Mouse (Mus musculus) ovary, postnatal 10 days (tissue): ENCODE data around the gene Mical1.
"Not testable (repeated sequence)": the region's sequence is repeated elsewhere in the genome, so short reads cannot be mapped to it uniquely, and the experiment has no call there.

Source experiments
- DNase-seq: peaks from one replicate; pipeline ENCODE4 v3.0.0; 2022; ENCODE audit warnings: low spot score

The Mical1 gene

GRCm38 (mm10) chr10:41477278-41478181 lies 1.4 kb downstream of the Mical1 start:
- DNase-seq = no peak

- DNase-seq = no peak
Measured at GRCm38 (mm10) chr10:41479961-41480360, 3.8 kb downstream of the Mical1 start.

- no peak for DNase-seq
Measured at GRCm38 (mm10) chr10:41480938-41481880, 5.1 kb downstream of the Mical1 start.

GRCm38 (mm10) chr10:41482446-41482845 lies 6.3 kb downstream of the Mical1 start:
- no peak for DNase-seq

- no peak for DNase-seq
Measured at GRCm38 (mm10) chr10:41485778-41486177, 9.7 kb downstream of the Mical1 start.

GRCm38 (mm10) chr10:41486506-41487170 lies 10.5 kb downstream of the Mical1 start:
- no peak for DNase-seq

- no peak for DNase-seq
Measured at GRCm38 (mm10) chr10:41488877-41489276, 12.8 kb downstream of the Mical1 start.

- DNase-seq = no peak
Measured at GRCm38 (mm10) chr10:41489294-41489693, 13.2 kb downstream of the Mical1 start.

GRCm38 (mm10) chr10:41489708-41490517 lies 13.8 kb downstream of the Mical1 start, which contains the start of the genes Smpd2 and Ppil6:
Gene Smpd2, minus strand, starts transcription at chr10:41490369.
Gene Ppil6, plus strand, starts transcription at chr10:41490439.
- DNase-seq = peak; percentile 91

GRCm38 (mm10) chr10:41490518-41490873 lies 14.4 kb downstream of the Mical1 start:
- DNase-seq = no peak

- DNase-seq = no peak
Measured at GRCm38 (mm10) chr10:41491111-41491510, 15.0 kb downstream of the Mical1 start.

- no peak for DNase-seq
Measured at GRCm38 (mm10) chr10:41500941-41501340, 24.8 kb downstream of the Mical1 start.

GRCm38 (mm10) chr10:41504996-41505395 lies 28.9 kb downstream of the Mical1 start:
- no peak for DNase-seq

- not testable (repeated sequence) for DNase-seq
Measured at GRCm38 (mm10) chr10:41505446-41505845, 29.3 kb downstream of the Mical1 start.

GRCm38 (mm10) chr10:41509160-41509559 lies 33.0 kb downstream of the Mical1 start:
- DNase-seq = no peak

- DNase-seq = no peak
Measured at GRCm38 (mm10) chr10:41514301-41514700, 38.2 kb downstream of the Mical1 start.

GRCm38 (mm10) chr10:41514921-41515320 lies 38.8 kb downstream of the Mical1 start:
- no peak for DNase-seq

- DNase-seq = no peak
Measured at GRCm38 (mm10) chr10:41518508-41518980, 42.4 kb downstream of the Mical1 start.

GRCm38 (mm10) chr10:41518981-41519618 lies 43.0 kb downstream of the Mical1 start, which contains the start of gene Cd164:
Gene Cd164, plus strand, starts transcription at chr10:41519414.
- DNase-seq = peak; percentile 92

- no peak for DNase-seq
Measured at GRCm38 (mm10) chr10:41519640-41520409, 43.7 kb downstream of the Mical1 start.
